Mouse (Mus musculus): ENCODE measurements around the gene Fbxw5. TPM values are rescaled to one million over a fixed set of nuclear protein-coding genes. Genes with fewer than 3 reads are reported as not detected.
A peak's percentile ranks its signal among the peaks of the same experiment; 100 is the strongest.

The Fbxw5 gene
- polyA plus RNA-seq, 1 experiment from 2014 or later: 88.3 TPM

- no peaks in the 10 kb centered on the region for H3K27me3 ChIP-seq (ENCODE audit: control insufficient read depth, insufficient read depth, low read length)
- H3K27ac ChIP-seq (ENCODE audit: low read depth, low read length): no peak within 1 kb of the TSS
- WGBS: 74% methylated on average over 6 of the region's 6 CpGs
- ATAC-seq (ENCODE audit: insufficient read depth, low FRiP score, low TSS enrichment): no peak
- no peak within 1 kb of the TSS for H3K9ac ChIP-seq (ENCODE audit: low read length)
- DNase-seq (ENCODE audit: low spot score): no peak
- H3K4me3 ChIP-seq (ENCODE audit: low read depth, low read length): no peak within 1 kb of the TSS
- H3K4me2 ChIP-seq (ENCODE audit: low read depth): no peak within 1 kb of the TSS
- H3K9me3 ChIP-seq (ENCODE audit: control insufficient read depth, low read length): no peaks in the 10 kb centered on the region
- H3K36me3 ChIP-seq (ENCODE audit: control insufficient read depth, insufficient read depth, low read length): no peaks in the 10 kb centered on the region; the same call in 1 of the 2 replicates
- H3K4me1 ChIP-seq (ENCODE audit: control insufficient read depth, insufficient read depth, low read length): no peaks in the 10 kb centered on the region
Observed at GRCm38 (mm10) chr2:25469969-25470368, 30.6 kb upstream of the Fbxw5 start, which contains the start of gene Ptgds. Gene Ptgds (minus strand): TSS chr2:25470046.

- no peak for ATAC-seq (ENCODE audit: insufficient read depth, low FRiP score, low TSS enrichment)
- WGBS: 78% methylated on average over 2 of the region's 2 CpGs
- Histone ChIP-seq H3K27ac (ENCODE audit: low read depth, low read length) (no peak overlapping the region), H3K4me3 (ENCODE audit: low read depth, low read length) (no peak overlapping the region), H3K4me1 (ENCODE audit: control insufficient read depth, insufficient read depth, low read length) (no peaks in the 10 kb centered on the region), H3K27me3 (ENCODE audit: control insufficient read depth, insufficient read depth, low read length) (no peaks in the 10 kb centered on the region), H3K9me3 (ENCODE audit: control insufficient read depth, low read length) (no peaks in the 10 kb centered on the region), H3K9ac (ENCODE audit: low read length) (no peak overlapping the region), H3K4me2 (ENCODE audit: low read depth) (no peak overlapping the region), H3K36me3 (ENCODE audit: control insufficient read depth, insufficient read depth, low read length) (no peaks in the 10 kb centered on the region)
- DNase-seq (ENCODE audit: low spot score): no peak
Observed at GRCm38 (mm10) chr2:25472550-25472949, 28.0 kb upstream of the Fbxw5 start.

DNA sequence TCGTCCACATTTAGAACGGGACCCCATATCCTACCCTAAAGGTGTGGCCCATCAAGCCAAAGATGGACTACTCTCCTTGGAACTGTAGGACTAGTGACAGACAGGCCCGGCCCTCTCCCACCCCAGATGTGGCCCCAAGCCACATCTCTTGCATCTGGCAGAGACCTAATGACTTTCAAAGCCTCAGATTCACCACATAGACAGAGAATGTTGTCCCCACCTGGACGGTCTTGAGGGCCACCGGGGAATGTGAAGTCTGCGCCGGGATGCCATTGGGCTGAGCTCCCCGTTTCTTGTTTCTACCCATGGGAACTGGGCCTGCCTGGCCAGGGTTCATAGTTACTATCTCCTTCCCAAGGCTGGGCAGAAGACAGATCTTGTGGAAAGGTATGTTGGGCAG, 23.0 kb upstream of the Fbxw5 start:
- Histone ChIP-seq H3K4me3 (ENCODE audit: low read depth, low read length) (no peak overlapping the region), H3K27me3 (ENCODE audit: control insufficient read depth, insufficient read depth, low read length) (no peaks in the 10 kb centered on the region), H3K36me3 (ENCODE audit: control insufficient read depth, insufficient read depth, low read length) (no peaks in the 10 kb centered on the region), H3K27ac (ENCODE audit: low read depth, low read length) (no peak overlapping the region), H3K4me2 (ENCODE audit: low read depth) (no peak overlapping the region), H3K9me3 (ENCODE audit: control insufficient read depth, low read length) (no peaks in the 10 kb centered on the region), H3K9ac (ENCODE audit: low read length) (no peak overlapping the region), H3K4me1 (ENCODE audit: control insufficient read depth, insufficient read depth, low read length) (no peaks in the 10 kb centered on the region)
- ATAC-seq (ENCODE audit: insufficient read depth, low FRiP score, low TSS enrichment) (no peak), DNase-seq (ENCODE audit: low spot score) (no peak)
- WGBS: 88% methylated on average over 8 of the region's 8 CpGs

DNA sequence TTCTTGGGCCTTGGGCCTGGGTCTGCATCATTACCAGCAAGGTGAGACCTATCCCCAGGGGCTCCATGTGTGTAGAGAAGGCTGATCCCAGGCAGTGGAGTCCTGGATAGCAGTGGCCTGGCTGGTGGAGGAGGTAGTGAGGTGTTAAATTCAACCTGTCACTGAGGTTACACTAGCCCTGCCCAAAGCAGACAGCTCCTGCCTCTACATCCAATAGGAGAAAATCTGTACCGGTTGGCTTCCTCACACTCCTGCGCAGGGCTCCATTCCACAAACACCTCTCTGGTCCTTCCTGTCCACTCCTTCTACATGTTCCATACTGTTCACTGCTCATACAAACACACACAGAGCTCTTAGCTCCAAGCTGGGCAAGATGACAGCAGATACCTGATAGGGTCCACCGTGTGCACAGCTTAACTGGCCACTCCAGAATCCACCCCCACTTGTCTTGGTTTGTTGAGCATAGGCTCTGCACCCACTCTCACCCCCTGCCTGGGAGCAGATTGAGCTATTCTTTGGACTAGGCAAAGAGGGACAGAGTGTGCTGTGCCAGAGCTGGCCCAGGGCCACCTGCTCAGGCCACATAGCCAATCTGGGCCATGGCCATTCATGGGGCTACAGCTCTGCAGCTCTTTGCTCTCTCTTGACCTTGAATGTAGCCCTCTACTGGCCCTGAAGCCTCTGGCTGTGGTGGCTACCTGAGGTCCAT, 22.4 kb upstream of the Fbxw5 start:
- WGBS: 88% methylated on average over 3 of the region's 3 CpGs
- DNase-seq (ENCODE audit: low spot score) (no peak), ATAC-seq (ENCODE audit: insufficient read depth, low FRiP score, low TSS enrichment) (no peak)
- Histone ChIP-seq H3K4me1 (ENCODE audit: control insufficient read depth, insufficient read depth, low read length) (no peaks in the 10 kb centered on the region), H3K4me2 (ENCODE audit: low read depth) (no peak overlapping the region), H3K36me3 (ENCODE audit: control insufficient read depth, insufficient read depth, low read length) (no peaks in the 10 kb centered on the region), H3K9me3 (ENCODE audit: control insufficient read depth, low read length) (no peaks in the 10 kb centered on the region), H3K9ac (ENCODE audit: low read length) (no peak overlapping the region), H3K4me3 (ENCODE audit: low read depth, low read length) (no peak overlapping the region), H3K27ac (ENCODE audit: low read depth, low read length) (no peak overlapping the region), H3K27me3 (ENCODE audit: control insufficient read depth, insufficient read depth, low read length) (no peaks in the 10 kb centered on the region)

DNA sequence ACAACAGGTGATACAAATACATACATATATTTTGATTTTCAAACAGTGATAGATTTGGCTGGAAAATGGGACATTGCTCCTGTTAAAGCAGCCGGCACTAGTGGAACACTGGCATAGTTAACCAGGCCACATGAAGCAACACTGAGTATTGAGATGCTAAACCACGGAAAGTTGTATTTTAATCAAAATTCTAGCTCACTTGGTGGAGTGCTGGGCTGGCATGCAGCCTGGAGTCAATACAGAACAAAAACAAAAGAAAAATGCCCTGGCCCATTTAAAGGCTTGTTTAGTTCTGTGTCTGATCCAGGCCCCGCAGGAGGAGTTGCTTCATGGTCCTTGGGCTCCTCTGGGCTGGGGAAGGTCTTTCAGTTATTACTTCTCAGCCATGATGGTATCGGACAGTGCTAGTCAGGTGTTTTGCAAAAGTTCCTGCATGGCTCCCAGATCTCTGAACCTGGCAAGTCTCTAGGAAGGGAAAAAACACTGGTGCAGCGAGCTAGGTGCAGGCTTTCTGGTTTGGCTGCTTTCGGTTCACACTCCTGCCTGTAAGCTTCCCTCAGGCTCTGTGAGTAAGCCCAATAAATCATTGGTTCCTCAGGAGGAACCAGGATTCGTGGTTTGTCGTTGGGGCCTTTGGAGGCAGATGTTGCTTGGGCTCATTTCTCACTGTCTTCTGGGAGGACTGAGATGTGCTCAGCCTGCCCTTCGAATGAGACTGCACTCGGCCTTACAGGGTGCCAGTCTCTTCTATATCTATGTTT, 20.8 kb upstream of the Fbxw5 start:
- DNase-seq (ENCODE audit: low spot score) (no peak), ATAC-seq (ENCODE audit: insufficient read depth, low FRiP score, low TSS enrichment) (no peak)
- Histone ChIP-seq H3K9me3 (ENCODE audit: control insufficient read depth, low read length) (no peaks in the 10 kb centered on the region), H3K9ac (ENCODE audit: low read length) (no peak overlapping the region), H3K4me2 (ENCODE audit: low read depth) (no peak overlapping the region), H3K4me3 (ENCODE audit: low read depth, low read length) (no peak overlapping the region), H3K4me1 (ENCODE audit: control insufficient read depth, insufficient read depth, low read length) (no peaks in the 10 kb centered on the region), H3K27ac (ENCODE audit: low read depth, low read length) (no peak overlapping the region), H3K27me3 (ENCODE audit: control insufficient read depth, insufficient read depth, low read length) (no peaks in the 10 kb centered on the region), H3K36me3 (ENCODE audit: control insufficient read depth, insufficient read depth, low read length) (no peaks in the 10 kb centered on the region)
- 66% methylated on average over 10 of the region's 10 CpGs for WGBS

DNA sequence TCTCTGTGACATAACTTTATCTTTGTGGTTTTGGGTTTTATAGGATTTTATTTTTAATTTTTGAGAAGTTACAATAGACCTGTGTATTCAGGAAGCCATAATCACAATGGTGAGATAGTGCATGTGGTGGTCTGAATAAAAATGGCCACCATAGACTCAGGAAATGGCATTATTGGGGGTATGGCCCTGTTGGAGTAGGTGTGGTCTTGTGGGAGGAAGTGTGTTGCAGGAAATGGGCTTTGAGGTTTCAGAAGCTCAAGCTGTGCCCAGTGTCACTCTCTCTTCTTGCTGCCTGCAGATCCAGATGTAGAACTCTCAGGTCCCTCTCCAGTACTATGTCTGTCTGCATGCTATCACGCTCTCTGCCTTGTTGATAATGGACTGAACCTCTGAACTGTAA, 20.0 kb upstream of the Fbxw5 start:
- no peaks in the 10 kb centered on the region for H3K4me1 ChIP-seq (ENCODE audit: control insufficient read depth, insufficient read depth, low read length)
- no peak for ATAC-seq (ENCODE audit: insufficient read depth, low FRiP score, low TSS enrichment)
- H3K4me2 ChIP-seq (ENCODE audit: low read depth): no peak overlapping the region
- no peak overlapping the region for H3K27ac ChIP-seq (ENCODE audit: low read depth, low read length)
- H3K9ac ChIP-seq (ENCODE audit: low read length): no peak overlapping the region
- no peak for DNase-seq (ENCODE audit: low spot score)
- no peaks in the 10 kb centered on the region for H3K36me3 ChIP-seq (ENCODE audit: control insufficient read depth, insufficient read depth, low read length)
- H3K27me3 ChIP-seq (ENCODE audit: control insufficient read depth, insufficient read depth, low read length): no peaks in the 10 kb centered on the region
- no peak overlapping the region for H3K4me3 ChIP-seq (ENCODE audit: low read depth, low read length)
- H3K9me3 ChIP-seq (ENCODE audit: control insufficient read depth, low read length): no peaks in the 10 kb centered on the region
- 86% methylated on average over 1 of the region's 1 CpGs for WGBS

- H3K36me3 ChIP-seq (ENCODE audit: control insufficient read depth, insufficient read depth, low read length): no peaks in the 10 kb centered on the region
- no peak overlapping the region for H3K27ac ChIP-seq (ENCODE audit: low read depth, low read length)
- whole genome bisulfite sequencing: 23% methylated on average over 7 of the region's 7 CpGs
- H3K9ac ChIP-seq (ENCODE audit: low read length): no peak overlapping the region
- no peak overlapping the region for H3K4me2 ChIP-seq (ENCODE audit: low read depth)
- peak; percentile 31 for DNase-seq (ENCODE audit: low spot score)
- no peaks in the 10 kb centered on the region for H3K27me3 ChIP-seq (ENCODE audit: control insufficient read depth, insufficient read depth, low read length)
- no peak overlapping the region for H3K4me3 ChIP-seq (ENCODE audit: low read depth, low read length)
- H3K9me3 ChIP-seq (ENCODE audit: control insufficient read depth, low read length): no peaks in the 10 kb centered on the region
- no peak for ATAC-seq (ENCODE audit: insufficient read depth, low FRiP score, low TSS enrichment)
- H3K4me1 ChIP-seq (ENCODE audit: control insufficient read depth, insufficient read depth, low read length): no peaks in the 10 kb centered on the region
Observed at GRCm38 (mm10) chr2:25482969-25483368, 17.6 kb upstream of the Fbxw5 start.

DNA sequence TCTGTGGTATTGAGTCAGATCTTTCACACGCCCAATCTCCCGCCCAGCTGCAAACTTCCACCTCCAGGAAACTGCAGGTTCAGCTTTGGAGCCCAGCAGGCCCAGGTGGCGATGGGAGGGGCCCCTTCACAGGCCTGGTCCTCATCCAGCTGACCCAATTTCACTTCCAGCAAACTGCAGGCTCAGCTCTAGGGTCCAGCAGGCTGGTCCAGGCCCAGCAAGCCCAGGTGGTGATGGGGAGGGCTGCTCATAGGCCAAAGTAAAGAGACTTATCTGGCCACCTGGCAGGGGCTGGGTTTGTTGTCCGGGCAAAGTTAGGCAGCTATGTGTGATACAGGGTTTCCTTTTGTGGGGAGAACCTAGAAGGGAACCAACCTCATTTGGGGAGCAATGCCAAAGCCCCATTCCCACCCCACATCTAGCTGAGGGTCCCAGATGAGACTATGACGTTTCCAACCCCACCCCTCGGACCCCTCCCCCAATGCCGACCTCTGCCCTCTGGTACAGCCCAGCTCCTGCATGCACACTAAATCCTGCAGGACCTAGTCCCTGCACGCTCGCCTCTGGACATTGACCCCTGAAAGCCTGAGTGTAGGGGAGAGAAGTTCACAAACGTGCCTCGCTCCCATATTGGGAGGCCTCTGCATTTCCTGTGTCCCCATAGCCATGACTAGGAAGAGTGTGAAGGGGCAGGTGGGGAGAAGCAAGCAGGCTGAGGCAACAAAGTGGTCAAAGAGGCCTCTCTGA, 15.5 kb upstream of the Fbxw5 start:
- no peak overlapping the region for H3K27ac ChIP-seq (ENCODE audit: low read depth, low read length)
- no peaks in the 10 kb centered on the region for H3K36me3 ChIP-seq (ENCODE audit: control insufficient read depth, insufficient read depth, low read length)
- ATAC-seq (ENCODE audit: insufficient read depth, low FRiP score, low TSS enrichment): no peak
- H3K27me3 ChIP-seq (ENCODE audit: control insufficient read depth, insufficient read depth, low read length): no peaks in the 10 kb centered on the region
- H3K4me2 ChIP-seq (ENCODE audit: low read depth): no peak overlapping the region
- no peaks in the 10 kb centered on the region for H3K9me3 ChIP-seq (ENCODE audit: control insufficient read depth, low read length)
- no peak for DNase-seq (ENCODE audit: low spot score)
- WGBS: 73% methylated on average over 11 of the region's 11 CpGs
- H3K4me1 ChIP-seq (ENCODE audit: control insufficient read depth, insufficient read depth, low read length): no peaks in the 10 kb centered on the region
- no peak overlapping the region for H3K4me3 ChIP-seq (ENCODE audit: low read depth, low read length)
- no peak overlapping the region for H3K9ac ChIP-seq (ENCODE audit: low read length)

Measured in neural tube, embryonic 11.5 days (tissue).